Mouse (Mus musculus): Measurements from ENCODE around the gene Zbtb20.

Gene Zbtb20

DNA sequence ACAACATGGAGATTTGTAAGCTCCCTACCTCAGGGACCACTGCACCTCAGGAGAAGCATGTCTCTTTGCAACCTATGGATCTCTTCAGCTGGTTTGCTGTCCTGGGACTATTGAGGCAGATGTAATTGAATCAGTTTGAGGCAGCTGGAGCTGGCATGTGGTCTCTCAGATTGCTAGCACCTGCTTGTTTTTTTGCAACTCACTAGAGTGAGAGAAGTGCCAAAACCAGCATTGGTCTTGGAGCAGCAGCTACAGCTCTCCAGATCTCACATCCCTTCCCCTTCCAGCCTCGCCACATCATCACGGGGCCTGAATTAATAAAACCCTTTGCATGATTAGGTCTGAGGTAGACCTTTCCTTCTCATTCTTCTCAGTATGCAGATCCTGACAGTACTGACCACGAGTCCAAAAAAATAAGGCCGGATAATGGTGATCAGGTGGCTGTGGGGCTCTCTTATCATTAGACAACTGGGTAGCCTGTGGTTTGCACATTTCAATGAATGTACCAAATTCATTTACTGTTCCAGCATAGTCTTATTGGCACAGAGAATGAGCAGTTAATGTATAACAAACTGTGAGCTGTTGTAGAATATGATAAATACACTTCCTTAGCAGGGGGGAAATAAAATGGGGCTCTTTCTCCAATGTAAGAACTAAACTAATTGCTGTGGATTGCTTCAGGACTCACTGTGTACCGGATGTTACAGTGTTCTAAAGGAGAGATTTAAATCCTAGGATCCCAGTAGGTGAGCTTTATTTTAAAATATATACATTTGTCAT is 205.4 kb downstream of the Zbtb20 start:
- CTCF ChIA-PET: no interaction called here

DNA sequence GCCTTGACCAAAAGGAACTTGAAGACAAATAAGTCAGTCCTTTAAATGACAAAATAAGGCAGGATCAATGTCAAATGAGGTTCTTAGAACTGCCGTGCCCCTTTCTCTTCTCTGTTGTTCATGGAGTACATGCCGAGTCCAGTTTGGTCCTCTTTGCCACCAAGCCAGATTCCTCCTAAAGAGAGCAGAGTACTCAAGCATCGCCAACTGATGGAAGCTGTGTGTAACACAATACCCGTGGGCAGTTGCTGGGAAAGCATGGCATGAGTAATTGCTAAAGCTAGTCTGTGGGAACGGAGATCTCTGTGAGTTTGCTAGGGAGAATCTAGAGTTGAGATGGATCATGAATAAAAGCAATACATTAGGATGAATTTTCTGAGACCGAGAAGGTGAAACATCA is 206.3 kb downstream of the Zbtb20 start:
- CTCF ChIA-PET: no interaction called here

DNA sequence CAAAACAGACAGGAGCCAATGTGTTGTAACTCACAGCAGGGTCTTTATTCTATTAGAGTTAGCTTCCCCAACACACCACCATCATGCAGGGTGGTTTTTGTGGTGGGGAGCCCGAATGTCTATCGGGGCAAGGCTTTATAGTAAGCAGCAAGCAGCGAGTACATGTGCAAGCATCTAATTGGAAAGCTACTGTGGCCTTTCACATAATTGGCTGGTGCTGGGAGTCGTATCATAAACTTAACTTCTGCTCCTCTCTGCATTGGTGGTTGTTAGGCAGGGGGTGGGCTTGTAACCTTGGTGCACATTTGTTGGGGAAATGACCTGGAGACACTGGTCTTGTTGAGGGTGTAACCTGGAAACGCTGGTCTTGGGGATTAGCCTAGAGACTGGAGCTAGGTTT is 207.1 kb downstream of the Zbtb20 start:
- CTCF ChIA-PET: no interaction called here

DNA sequence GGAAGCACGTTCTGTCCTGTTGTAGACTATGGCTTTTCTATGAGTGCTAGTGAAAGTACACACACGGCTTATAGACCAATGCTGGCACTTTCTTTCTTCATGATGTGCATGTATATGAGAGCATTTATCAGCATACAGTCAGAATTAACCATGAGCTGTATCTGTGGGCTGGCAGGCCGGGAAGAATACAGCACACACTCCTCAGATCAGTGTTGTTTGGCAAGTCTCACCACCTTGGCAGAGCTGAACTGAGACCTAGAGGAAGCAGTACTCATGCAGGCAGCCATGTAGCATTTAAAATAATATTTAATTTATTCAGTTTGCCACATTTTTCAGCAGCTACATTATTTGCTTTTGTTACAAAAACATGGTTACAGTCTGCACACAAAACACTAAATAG is 214.5 kb downstream of the Zbtb20 start:
- CTCF ChIA-PET: no interaction called here

DNA sequence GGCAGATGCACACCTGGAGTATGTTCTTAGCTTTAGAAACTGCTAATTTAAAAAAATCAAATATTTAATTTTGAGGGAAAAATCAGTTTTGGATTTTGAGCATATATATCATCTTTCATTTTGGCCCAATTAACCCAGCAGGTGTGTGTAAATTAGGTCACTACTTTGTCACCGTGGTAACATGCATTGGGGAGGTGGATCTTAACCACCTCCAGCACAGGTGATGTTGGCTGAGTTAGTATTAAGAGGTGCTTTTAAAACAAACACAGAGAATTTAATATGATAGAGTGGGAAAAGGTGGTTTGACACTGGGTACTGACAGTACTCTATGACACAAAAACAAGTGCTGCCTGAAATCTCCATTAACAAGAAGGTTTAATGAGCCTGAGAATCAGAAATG is 218.5 kb downstream of the Zbtb20 start:
- CTCF ChIA-PET: no interaction called here

DNA sequence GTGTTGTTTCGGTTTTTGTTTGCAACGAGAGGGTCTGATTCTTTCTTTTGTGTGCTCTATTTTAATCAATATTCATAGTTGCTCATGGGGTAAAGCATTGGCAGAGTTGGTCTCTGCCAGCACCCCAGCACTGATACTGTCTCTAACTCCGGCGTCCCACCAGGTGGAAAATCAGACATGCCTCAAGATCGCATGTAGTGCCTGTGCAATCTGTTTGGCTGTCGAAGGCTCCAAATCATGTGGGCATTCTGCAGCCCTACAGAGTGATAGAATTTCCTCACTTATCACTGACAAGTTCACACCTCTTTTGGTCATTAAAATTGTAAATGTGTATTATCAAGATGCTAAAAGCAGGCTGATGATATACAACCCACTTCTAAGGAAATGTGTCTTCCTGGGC is 219.1 kb downstream of the Zbtb20 start:
- CTCF ChIA-PET: no interaction called here

DNA sequence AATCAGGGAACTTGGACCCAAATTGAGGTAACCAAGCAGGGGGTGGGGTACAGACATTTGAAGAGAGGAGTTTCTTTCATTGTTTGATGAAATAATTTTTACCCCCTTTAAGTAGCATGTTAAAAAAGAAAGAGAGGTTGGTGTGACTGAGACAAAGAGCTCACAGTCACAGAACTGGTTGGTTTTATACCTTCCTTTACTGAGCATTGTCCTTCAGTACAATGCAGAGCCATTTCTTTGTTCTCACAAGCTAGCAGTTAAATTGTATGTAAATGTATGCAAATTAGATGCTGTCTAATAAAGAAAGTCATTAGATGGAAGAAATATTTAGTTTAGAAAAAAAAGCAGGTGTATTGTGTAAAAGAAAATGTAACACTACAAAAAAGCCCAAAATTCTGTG is 220.4 kb downstream of the Zbtb20 start:
- CTCF ChIA-PET: no interaction called here

DNA sequence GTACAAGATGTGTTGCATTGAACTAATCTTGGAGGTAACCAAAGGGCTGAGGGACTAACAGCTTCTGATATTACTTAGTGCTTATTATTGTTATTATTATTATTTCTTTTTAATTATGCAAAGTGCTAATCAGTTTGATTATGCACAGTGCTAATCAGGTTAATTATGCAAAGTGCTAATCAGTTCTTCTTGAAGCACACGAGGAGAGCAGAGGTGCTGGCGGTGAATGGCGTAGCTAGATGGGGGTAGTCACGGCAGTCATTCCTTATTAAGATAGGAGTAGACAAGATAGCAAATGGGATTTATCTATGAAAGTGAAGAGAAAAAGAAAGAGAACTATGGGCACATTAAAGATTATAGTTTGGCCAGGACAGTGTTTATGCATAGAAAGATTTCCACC is 222.5 kb downstream of the Zbtb20 start:
- CTCF ChIA-PET: no interaction called here

DNA sequence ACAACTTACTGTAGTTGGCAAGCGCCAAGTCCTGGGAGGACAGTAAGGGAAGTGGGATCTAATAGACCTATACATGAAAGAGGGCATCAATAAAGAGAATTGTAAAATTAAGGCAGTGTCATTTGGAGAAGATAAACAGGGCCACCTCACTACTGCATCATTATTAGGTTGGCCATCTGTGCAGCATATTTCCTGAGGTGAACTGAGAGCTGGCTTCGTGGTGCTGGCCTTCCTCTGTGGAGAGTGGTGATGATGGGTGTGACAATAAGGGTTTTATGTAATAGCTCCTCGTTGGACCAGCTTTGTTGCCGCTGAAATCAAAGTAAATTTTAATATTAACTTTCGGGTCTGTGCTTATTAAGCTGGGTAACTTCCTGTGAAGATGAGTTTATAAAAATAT is 223.0 kb downstream of the Zbtb20 start:
- CTCF ChIA-PET: no interaction called here

DNA sequence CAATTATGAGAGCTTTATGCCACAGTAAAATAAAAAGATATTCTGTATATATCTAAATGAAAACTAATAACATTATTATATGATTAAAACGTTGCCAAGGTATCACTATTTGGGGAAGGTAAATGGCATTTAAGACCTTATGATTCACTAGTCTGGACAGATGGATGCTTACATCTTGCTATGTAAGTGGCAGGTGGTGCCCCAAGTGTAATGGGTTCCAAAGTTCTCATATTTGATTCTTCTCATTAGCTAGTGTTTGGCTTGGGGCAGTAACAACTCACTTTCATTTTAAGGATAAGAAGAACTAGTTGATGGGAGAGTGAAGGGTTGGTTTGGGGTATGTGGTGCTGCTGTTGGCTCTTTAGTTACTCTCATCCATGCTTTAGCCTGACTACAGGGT is 235.6 kb downstream of the Zbtb20 start:
- CTCF ChIA-PET: interaction anchor here (0.6 kb wide), 1 partner anchor 37 kb away, joined by 3 read pairs; no protein-coding TSS in a partner anchor

DNA sequence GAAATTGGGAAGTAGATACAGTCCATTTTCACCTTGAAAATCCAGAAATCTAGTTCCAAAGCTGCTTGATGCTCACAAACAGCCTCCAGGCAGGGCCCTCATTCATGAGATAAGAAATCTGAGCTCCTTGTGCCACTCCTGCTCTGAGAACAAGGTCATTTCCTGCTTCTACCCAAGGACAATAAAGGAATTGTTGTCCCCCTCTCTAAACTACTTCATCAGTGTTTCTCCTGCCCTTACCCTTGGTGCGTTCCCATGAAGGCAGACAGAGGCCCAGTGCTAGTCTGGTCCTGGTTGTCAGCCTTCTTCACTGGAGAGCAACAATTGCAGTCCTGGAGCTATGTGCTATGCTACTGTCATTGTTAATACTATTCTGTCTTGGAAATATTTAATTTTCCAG is 238.3 kb downstream of the Zbtb20 start:
- CTCF ChIA-PET: interaction anchor here (0.7 kb wide), 1 partner anchor 458 kb away, joined by 4 read pairs; no protein-coding TSS in a partner anchor

DNA sequence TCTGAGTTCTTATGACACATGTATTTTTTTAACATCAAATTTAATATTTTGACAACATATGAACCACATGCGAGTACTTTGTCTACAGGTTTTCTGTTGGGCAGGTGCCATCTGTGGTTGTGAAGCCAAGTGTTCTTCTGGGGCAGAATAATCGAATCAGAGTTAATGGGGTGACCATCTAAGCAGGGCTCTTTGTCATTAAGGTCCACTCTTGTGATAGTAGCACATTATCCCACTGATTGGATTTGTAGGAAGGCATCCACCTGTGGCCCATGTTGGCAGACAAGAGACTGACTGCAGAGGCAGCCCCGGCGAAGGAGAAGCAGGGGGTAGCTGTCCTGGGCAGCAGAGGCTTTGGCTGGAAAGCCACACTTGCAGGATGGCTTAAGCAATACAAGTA is 254.3 kb downstream of the Zbtb20 start:
- CTCF ChIA-PET: no interaction called here

DNA sequence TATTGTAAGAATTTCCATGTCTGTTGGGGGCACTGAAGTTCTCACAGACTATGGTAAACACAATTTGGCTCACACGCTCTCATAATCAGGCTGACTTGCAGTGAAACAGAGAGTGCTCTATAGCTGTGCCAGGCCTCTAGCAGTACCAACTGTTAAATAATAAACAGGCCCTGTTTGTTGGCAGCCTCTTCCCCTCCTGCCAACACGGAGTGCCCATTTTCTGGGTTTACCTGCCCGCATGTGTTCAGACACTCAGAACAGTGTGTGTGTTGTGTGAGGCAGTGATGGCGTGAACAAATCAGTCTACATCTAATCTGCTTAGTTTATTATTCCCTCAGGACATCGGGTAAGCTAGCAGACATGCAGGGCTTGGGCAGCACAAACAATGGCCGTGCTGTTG is 254.9 kb downstream of the Zbtb20 start:
- CTCF ChIA-PET: no interaction called here

DNA sequence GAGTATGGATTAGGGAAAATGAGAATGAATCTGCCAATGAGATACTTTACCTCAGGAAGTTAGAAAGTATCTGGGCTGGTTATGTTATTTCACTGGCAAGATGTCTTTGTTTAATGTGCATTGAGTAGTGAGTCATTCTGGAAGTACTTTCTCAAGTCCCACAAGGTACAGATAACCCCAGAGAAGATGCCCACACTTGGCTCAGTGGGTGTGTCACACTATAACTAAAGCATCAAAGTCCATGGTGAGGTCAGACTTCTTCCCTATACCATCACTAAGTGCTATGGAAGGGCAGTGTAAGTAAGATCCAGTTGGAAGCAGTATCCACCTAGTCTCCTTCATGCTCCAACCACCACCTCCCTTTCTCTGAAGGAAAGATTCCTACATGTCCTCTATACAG is 255.4 kb downstream of the Zbtb20 start:
- CTCF ChIA-PET: no interaction called here

DNA sequence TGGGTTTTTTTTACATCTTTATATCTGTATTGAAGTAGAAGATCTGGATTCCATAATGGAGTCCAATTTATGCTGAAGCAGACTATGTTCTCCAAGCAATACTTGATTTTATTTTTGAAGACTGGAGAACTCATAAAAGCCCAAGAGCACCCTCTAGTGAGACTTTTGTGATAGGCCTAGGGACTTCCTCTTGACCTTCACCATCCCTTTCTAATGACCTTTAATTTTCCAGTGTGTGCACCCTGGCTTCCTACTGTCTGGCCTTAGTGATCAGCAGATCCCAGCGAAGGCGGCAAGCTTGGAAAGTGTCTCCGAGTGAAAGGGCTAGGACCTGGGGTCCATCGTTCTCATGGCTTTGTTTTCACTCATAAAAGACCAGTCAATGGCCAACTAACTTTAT is 292.8 kb downstream of the Zbtb20 start:
- CTCF ChIA-PET: no interaction called here

DNA sequence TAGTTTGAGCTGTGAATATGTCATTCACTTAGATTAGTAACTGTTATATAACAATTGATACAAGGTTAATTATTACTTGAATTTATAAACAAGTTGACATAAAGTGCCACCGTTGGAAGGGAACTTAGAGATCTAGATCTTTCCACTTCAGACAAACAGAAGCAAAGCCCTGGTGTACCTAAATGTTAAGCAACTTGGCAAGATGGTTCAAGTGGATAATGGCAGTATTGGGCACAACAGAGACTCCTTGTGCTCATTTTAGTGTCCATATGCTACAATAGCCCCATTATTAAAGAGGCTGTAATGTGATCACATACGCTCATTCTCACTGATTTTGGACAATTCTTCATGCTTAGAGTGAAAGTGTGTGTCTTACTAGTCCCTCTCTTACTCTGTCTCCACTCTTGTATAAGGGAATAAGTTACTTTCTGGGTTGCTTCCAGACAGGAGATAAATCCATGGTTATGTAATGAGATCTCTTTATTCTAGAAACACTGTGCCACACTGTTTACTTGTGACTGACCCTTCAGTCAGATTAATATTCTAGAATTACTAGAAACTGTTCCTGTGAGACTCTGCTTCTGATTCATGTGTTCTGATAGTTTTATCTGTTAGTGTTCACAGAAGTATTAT is 293.7 kb downstream of the Zbtb20 start:
- CTCF ChIA-PET: no interaction called here

DNA sequence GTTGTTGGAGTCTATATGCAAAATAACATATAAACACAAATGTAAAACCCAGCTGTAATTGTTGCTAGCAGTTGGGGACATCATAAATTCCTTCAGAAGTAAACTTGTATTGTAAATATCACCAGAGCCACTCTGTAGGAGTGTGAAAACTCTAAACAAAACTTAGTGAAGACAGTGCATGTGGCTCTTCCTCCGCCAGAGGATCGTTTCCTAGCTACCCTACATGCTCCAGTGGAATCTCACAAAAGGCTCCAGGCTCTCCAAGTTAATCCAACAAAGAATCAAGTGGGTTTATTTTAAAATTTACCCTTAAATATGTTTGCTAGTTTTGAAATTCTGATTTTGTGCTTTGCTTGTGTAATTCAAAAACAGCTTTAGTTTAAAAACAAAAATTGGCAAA is 296.5 kb downstream of the Zbtb20 start:
- CTCF ChIA-PET: no interaction called here

DNA sequence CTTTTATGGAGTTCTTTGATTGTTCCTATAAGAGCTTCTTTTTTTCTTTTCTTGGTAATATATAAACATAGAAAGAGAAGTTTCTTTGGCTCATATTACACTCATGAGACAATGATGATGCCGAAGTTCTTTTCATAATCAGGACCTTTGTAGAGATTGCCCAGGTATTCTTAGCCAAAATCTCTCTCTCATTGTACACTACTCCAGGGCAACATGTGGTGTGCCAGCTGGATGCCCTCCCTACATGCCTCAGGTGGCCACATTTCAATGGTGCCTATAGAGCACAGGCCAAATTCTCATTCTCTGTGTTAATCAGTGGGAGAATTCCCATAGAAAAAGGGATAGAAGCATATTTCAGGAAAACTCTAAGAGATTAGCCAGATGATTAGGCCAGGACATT is 297.2 kb downstream of the Zbtb20 start:
- CTCF ChIA-PET: no interaction called here

DNA sequence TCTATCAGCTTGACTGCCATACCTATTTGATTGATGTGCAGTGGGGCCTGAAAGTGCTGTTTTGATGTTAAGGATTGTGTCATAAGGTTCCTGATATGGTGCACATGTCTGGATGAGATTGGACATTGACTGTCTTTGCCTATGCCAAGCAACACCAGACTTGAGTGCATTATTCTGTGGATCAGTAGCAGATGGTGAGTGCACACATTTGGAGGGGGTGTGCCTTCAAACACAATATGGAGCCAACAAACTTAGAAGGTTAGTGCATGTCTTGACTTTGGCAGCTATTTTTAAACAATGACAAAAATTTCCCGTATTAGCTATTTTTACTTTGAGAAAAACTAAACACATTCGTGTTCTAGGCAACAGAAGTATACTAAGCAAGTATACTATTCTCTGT is 299.1 kb downstream of the Zbtb20 start:
- CTCF ChIA-PET: interaction anchor here (0.6 kb wide), 1 partner anchor 667 kb away, joined by 8 read pairs; no protein-coding TSS in a partner anchor

DNA sequence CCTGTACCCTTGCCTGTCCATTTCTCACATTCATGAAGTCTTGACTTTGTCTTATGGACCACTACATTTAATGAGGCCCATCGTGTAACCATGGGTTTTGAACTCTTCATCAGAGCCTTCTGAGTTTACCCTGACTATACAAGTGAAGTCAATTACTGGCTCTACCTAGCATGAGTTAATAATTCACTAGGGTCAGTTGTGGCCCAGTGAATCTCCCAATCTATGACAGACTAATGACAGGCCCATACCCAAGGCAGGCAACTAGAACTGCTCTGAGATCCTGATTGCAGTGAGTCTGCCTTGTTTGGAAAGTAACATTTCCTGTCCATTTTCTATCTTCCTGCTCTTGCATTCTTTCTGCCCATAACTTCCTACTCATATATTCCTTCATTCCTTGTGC is 305.4 kb downstream of the Zbtb20 start:
- CTCF ChIA-PET: no interaction called here

DNA sequence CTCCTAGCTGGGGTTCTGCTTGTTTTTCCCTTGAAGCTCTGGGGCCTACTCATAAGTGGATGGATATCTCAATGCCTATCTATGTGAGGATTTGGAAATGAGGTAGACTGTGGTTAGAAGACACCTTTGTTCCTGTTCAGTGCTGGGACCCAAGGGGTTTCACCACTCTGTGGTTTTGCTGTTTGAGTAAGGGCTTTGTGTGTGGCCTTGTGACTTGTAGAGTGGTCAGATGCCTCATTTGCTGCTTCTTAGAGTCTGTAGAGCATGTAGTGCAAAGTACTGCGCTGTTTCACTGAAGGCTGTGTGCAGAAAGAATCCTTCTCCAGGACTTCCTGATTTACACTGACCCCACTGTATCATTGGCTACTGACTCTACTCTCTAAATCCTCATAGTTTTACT is 314.7 kb downstream of the Zbtb20 start:
- CTCF ChIA-PET: no interaction called here

DNA sequence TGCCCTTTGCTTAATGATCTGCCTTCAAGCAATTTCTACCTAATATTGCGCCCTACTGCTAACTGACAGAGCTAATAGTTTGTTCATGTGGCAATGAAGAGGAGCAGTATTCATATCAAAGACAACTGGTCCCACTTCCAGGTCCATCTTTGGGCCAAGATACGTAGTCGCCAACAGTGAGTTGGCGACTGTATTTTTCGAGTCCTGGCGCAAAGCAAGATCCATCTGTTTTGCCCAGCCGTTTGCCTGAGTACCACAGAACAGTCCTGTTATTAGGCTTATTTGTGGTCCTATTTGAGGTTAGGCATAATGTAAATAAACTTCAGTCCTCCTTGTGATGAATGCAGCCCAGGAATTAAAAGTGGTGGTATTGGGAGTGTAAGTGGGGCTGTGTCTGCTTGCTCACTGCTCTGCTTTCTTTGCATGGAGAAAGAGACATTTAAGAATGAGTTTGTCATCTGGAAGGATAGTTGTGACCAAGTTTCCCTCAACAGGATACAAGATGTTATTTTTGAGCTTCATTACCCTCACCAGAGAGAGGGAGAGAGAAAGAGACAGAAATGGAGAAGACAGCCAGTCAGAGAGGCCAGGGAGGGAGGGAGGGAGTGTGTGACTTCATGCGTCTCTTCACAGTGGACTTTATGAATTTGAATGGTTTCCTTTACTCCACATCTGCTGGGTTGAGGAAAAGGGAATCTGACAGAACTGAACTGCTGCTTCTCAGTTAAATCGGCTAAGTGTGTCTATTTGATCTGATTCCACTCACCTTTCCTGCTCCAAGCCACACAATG is 315.6 kb downstream of the Zbtb20 start:
- CTCF ChIA-PET: interaction anchor here (0.6 kb wide), 1 partner anchor 409 kb away, joined by 3 read pairs; no protein-coding TSS in a partner anchor

DNA sequence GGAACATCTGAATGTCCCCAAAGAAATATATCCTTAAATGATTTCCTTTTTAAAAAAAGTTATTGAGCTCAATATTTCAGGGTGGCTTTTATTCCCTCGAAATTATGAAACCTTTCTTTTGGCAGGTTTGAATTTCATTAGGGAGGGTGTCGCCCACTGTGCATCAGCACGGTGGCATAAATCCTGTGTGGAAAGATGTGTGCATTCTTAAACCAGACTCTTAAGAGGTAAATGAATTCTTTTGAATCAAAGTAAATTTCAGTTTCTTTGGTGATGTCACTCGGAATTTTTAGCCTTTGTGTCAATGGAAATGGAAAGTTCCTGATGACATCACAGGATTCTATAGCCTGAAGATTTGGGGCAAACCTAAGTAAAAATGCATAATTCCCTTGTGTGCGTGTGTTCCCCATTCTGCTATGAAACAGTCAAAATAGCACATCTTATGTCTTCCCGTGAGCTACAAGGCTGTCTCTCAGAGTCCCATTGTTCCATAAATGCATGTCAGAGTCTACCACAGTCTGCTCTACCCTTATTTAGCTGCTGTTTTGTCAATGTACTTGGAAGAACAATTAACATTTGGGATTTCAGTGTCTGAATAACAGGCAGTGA is 318.1 kb downstream of the Zbtb20 start:
- CTCF ChIA-PET: no interaction called here

Measured in spleen, embryonic (tissue).